Mouse (Mus musculus): ENCODE data around the gene Rab40c.

Rab40c gene

DNA sequence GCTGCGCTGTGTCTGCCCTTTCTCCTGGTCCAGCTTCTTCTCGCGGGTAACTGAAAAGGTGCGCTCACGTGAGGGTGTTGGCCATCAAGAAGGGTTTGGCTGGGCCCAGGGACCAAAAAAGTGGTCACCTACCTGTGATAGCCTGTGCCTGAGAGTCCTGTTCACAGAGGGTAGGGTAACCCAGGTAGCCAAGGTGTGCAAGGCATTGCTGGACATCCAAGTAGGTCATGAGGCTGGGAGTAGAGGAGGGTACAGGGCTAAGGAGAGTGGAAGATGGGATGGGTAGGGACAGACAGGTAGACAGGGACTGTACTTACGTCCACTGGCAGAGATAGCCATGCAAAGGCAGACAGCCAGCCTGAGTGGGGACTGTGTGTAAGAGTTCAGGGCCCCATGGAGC lies 79.0 kb downstream of the Rab40c start:
- no peak for DNase-seq

DNA sequence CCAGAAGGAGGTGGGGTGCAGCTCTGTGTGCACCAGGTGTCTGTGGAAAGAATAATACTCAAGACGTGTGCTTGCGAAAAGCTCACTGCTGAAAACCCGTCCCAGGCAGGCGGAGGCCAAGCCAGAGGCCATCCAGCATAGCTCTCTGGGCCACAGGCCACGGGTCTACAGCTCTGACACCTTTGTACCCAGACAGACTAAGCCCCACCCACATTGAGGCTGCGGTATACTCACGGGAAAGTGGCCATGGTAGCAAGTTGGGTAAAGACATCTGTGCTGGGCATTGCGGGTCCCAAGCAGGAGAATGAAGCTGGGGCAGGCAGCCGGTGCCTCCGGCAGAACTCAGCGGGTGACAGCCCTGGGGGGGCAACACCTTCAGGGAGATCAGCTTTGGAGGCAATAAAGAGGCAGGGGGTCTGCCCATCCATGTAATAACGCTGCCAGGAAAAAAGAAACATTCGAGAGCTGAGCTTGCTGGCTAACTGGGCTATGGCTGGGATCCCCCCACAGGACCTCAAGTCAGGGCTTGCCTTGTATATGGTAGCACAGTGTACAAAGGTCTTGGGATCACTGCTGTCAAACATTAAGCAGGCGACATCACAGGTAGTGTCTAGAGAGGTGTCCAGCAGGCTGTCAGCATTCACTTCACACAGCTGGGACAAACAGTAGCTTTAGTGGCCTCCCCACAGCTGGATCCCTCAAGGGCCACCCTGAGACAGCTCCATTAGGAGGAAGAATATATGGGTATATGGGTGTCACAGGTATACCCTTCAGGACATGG lies 79.9 kb downstream of the Rab40c start:
- DNase-seq: no peak

DNA sequence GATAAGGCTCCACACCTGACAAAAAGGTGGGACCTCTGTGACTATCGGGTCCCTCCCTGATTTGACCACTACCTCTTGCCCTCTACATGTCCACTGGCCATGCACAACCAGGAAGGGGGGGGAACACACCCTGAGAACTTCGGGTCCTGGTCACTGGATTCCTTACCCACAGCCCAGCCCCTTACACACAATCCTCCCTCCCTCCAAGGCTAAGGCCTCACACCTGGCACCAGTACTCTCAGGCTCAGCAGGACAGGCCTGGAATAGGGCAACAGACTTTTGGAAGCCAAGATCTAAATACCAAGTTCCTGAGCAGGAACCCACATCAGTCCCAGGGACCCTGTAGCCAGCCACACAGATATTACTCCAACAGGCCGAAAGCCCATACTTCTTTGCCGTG lies 80.6 kb downstream of the Rab40c start:
- DNase-seq: no peak

GRCm38 (mm10) chr17:25837533-25837932 lies 82.0 kb downstream of the Rab40c start:
- DNase-seq: no peak

GRCm38 (mm10) chr17:25837076-25837410 lies 82.5 kb downstream of the Rab40c start, which contains the start of gene Rhbdl1:
TSS of gene Rhbdl1 (minus strand) at chr17:25837295.
- peak; percentile 87 for DNase-seq

DNA sequence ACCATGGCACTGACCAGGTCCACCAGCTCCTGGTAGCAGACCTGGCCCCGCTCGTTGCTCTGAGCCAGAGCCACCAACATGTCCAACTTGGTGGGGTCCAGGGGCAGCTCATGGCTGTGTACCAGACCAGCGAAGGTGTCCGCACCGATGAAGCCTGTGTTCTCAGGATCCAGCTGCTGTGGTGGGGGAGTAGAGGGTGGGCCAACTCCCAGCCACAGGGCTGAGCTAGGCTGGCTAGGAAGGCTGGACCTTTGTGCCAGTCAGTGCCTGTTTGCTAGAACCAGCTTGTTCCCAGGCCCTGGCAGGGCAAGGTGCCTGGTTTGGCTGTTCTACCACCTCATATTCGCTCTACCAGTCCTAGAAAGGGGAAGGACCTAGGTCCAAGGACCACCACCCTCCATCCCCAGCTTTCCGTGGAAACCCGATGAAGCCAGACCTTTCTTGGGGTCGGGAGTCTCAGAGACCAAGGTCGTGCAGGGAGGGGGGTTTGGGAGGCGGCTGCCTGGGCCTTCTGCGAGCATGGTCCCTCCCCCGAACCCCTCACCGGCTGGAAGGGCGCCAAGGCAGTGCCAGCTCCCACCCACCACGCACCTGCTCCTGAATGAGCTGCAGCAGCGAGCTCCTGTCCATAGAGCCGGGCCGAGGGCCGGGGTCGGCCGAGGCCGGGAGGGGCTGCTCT lies 83.0 kb downstream of the Rab40c start:
- DNase-seq: no peak

DNA sequence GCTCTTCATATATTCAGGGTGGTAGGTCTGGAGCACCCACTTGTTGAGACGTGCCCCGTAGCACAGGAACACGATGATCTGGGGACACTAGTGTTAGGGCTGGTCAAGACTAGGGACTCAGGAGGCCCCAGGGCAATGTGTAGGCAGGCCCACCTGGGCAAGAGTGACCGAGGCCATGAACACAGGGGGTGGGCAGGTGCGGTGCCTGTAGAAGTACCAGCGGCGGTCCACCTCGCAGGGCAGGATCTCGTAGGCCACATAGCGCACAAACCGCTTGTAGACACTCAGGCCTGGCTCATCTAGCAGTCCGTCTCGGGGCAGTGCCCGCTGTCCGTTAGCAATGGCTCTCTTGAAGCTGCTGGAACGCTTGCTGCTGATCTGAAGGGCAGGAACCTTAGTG lies 83.7 kb downstream of the Rab40c start:
- DNase-seq: no peak

GRCm38 (mm10) chr17:25835301-25835700 lies 84.2 kb downstream of the Rab40c start:
- DNase-seq: no peak

DNA sequence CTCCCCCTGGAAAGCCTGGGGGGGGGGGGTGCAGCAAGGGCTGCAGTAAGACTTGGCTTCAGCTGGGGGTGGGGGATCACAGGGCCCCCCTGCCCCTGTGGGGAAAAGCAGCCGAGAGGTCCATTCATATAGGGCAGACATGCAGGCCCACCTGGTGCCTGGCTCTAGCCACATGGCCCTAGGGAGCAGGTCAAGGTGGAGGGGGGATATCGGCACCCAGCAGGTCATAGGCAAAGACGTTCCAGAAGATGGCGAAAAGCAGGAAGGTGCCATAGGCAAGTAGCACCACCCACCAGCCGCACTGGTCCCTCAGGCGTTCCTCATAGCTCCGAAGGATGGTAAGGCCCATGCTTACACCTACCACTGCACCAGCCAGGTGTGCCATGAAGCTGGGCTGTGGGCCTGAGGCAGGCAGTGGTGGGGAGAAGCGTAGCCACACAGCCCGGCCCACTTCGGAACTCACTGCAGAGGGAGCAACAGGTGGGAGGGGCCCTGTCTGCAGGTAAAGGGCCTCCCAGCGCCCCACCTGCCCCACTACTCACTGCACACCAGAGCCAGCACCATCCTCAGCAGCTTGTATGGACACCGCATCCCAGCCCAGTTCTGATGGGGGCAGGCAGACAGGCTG lies 84.8 kb downstream of the Rab40c start:
- no peak for DNase-seq

DNA sequence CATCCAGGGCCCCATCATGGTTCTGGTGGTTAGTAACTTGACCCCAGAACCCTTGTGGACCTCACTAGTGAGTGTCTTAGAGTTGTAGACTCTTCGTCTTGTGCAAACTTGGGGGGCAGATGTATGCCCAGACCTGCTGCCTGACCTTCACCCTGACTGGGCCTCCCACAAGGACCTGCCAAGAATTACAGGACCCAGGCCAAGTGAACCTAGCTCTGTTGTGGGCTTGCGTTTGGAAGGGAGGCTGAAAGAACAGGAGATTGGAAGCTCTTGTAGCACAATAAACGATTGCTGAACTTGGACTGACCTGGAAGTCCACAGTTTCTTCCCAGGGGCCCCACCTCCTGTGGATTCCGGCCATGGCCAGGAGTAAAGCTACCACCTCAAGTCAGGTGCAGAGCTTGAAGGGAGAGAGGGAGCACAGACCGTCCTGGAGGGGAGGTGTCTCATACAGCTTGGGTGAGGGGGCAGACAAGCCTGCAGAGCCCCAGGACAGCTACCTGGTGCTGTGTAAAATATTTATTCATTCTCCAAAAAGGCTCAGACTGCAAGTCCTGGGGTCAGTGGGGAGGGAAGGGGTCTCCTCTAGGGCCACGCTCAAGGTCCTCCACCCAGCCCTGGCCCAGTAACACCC lies 85.4 kb downstream of the Rab40c start:
- DNase-seq: no peak

GRCm38 (mm10) chr17:25833291-25833663 lies 86.2 kb downstream of the Rab40c start, which contains the start of gene Stub1:
TSS of gene Stub1 (minus strand) at chr17:25833404.
- DNase-seq: no peak

- peak; percentile 98 for DNase-seq
Measured at GRCm38 (mm10) chr17:25832436-25833290, 86.9 kb downstream of the Rab40c start.

Data from right cerebral cortex, postnatal 25 days (tissue).